Mouse (Mus musculus): Measurements from ENCODE around the gene Dcun1d5. TPM values are rescaled to one million over a fixed set of nuclear protein-coding genes. Genes with fewer than 3 reads are reported as not detected.

Gene Dcun1d5
- polyA plus RNA-seq (2014; fragmentation: Illumina TruSeq; extraction: RNeasy Lipid Tissue Mini Kit (QIAGEN cat#74804); ENCODE audit: low read depth, low replicate concordance): 81.2 TPM

GRCm38 (mm10) chr9:7184172-7184896 lies at the start of gene Dcun1d5, which contains the start of gene Dync2h1:
Gene Dcun1d5 (plus strand): TSS chr9:7184520.
Gene Dync2h1 (minus strand): TSS chr9:7184446.

Other genes starting within 250 kb of the Dcun1d5 start
- gene Dync2h1, start 74 bp upstream of the Dcun1d5 start, polyA plus RNA-seq (2014; fragmentation: Illumina TruSeq; extraction: RNeasy Lipid Tissue Mini Kit (QIAGEN cat#74804); ENCODE audit: low read depth, low replicate concordance): 0.74 TPM
- 0.58 TPM for gene Mmp13, start 88.0 kb downstream of the Dcun1d5 start, polyA plus RNA-seq (2014; fragmentation: Illumina TruSeq; extraction: RNeasy Lipid Tissue Mini Kit (QIAGEN cat#74804); ENCODE audit: low read depth, low replicate concordance)
- gene Mmp12, start 159.9 kb downstream of the Dcun1d5 start, polyA plus RNA-seq (2014; fragmentation: Illumina TruSeq; extraction: RNeasy Lipid Tissue Mini Kit (QIAGEN cat#74804); ENCODE audit: low read depth, low replicate concordance): 0.56 TPM
- not detected for gene Mmp1b, start 203.5 kb downstream of the Dcun1d5 start, polyA plus RNA-seq (2014; fragmentation: Illumina TruSeq; extraction: RNeasy Lipid Tissue Mini Kit (QIAGEN cat#74804); ENCODE audit: low read depth, low replicate concordance)